Mouse (Mus musculus): ENCODE measurements around the gene Fhad1. TPM values are rescaled to one million over a fixed set of nuclear protein-coding genes. Genes with fewer than 3 reads are reported as not detected.

Gene Fhad1
- total RNA-seq, 2 experiments from 2014 or later, result not detected

- no peak for ATAC-seq (replicated peaks; ENCODE audit: low FRiP score, low TSS enrichment, poor library complexity, severe bottlenecking)
Observed at GRCm38 (mm10) chr4:141900421-141900820, 114.5 kb downstream of the Fhad1 start.

GRCm38 (mm10) chr4:141899936-141900335 lies 114.9 kb downstream of the Fhad1 start:
- no peak for ATAC-seq (replicated peaks; ENCODE audit: low FRiP score, low TSS enrichment, poor library complexity, severe bottlenecking)

- no peak for ATAC-seq (replicated peaks; ENCODE audit: low FRiP score, low TSS enrichment, poor library complexity, severe bottlenecking)
Observed at GRCm38 (mm10) chr4:141898905-141899304, 116.0 kb downstream of the Fhad1 start.

DNA sequence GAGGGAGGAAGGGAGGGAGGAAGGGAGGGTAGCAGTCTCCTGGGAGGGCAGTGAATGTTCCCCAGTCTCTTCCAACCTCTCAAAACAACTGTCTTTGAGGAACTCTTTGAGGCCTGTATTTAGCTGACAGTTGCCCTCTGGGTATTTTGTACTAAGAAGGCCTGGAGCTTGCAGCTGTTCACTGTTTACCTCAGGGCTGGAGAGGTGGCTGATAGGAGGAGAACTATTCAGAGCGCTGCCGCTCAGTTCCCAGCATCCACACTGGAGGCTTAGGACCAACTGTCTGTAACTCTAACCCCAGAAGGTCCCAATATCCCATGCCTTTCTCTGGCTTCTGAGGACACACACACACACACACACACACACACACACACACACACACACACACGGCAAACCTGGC lies 117.0 kb downstream of the Fhad1 start:
- ATAC-seq (replicated peaks; ENCODE audit: low FRiP score, low TSS enrichment, poor library complexity, severe bottlenecking), result no peak

GRCm38 (mm10) chr4:141897225-141897624 lies 117.7 kb downstream of the Fhad1 start:
- ATAC-seq (replicated peaks; ENCODE audit: low FRiP score, low TSS enrichment, poor library complexity, severe bottlenecking), result no peak

DNA sequence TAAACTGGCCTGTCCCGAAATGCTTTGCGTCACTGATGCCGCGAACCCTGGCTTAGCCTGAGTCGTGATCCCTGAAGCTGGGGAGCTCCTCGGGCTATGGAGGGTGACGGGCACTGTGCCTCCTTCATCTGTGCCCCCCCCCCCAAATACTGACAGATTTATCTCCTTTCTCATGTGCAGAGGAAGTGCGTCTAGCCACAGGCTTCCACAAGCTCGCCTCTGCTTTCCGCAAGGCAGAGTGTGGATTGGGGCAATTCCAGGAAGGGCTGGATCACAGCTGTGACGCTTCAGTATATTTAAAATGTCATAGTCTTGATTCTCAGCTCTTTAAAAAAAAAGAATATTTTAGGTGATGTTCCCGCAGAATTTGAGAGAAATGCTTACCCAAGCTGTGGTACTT lies 119.1 kb downstream of the Fhad1 start:
- ATAC-seq (replicated peaks; ENCODE audit: low FRiP score, low TSS enrichment, poor library complexity, severe bottlenecking), result no peak

- ATAC-seq (replicated peaks; ENCODE audit: low FRiP score, low TSS enrichment, poor library complexity, severe bottlenecking), result no peak
Observed at GRCm38 (mm10) chr4:141893157-141893784, 121.6 kb downstream of the Fhad1 start.

DNA sequence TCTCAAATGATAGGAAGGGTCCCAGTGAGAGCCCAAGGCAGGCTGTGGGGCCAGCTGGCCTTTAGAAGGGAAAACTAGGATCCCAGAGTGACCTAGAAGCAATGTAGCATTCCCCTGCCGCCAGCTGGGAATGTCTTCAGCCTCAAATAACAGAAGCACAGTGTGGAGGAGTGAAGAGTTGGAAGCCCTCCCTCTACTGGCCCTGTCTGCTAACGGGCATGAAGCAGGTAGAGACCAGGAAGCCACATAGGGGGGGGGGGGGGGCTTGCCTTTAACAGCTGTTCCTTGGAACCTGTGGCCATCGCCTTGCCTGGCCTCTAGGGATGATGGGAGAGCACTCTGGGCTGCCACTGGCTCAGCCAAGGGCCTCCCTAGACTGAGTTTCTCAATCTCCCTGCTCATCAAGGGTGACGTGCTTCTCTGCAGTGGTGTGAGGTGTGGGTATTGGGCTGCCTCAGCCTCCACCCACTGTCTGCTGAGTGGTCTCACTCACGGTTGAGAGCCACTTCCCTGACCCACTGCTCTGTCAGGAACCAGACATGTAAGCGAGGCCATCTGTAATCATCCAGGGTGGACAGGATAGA lies 128.4 kb downstream of the Fhad1 start:
- ATAC-seq (replicated peaks; ENCODE audit: low FRiP score, low TSS enrichment, poor library complexity, severe bottlenecking), result no peak

- ATAC-seq (replicated peaks; ENCODE audit: low FRiP score, low TSS enrichment, poor library complexity, severe bottlenecking), result no peak
Observed at GRCm38 (mm10) chr4:141885451-141885850, 129.4 kb downstream of the Fhad1 start.

DNA sequence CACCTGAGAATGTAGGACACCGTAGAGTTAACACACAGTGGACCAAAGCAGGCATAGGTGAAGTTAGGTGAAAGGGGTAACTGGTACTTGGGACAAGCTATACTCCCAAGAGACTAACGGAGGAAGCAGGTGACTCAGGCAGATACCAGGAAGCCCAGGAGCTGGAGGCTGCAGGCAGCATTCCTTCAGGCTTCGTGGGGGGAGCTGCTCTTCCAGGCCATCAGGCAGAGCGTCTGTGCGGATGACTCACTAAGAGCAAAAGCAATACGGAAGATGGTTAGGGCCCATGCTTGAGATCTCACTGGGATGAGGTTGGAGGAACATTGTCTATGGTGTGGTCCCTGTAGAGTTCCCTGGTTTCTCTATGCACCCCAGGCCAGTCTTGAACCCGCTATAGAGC lies 132.0 kb downstream of the Fhad1 start:
- no peak for ATAC-seq (replicated peaks; ENCODE audit: low FRiP score, low TSS enrichment, poor library complexity, severe bottlenecking)

GRCm38 (mm10) chr4:141881950-141882349 lies 132.9 kb downstream of the Fhad1 start:
- ATAC-seq (replicated peaks; ENCODE audit: low FRiP score, low TSS enrichment, poor library complexity, severe bottlenecking), result no peak

DNA sequence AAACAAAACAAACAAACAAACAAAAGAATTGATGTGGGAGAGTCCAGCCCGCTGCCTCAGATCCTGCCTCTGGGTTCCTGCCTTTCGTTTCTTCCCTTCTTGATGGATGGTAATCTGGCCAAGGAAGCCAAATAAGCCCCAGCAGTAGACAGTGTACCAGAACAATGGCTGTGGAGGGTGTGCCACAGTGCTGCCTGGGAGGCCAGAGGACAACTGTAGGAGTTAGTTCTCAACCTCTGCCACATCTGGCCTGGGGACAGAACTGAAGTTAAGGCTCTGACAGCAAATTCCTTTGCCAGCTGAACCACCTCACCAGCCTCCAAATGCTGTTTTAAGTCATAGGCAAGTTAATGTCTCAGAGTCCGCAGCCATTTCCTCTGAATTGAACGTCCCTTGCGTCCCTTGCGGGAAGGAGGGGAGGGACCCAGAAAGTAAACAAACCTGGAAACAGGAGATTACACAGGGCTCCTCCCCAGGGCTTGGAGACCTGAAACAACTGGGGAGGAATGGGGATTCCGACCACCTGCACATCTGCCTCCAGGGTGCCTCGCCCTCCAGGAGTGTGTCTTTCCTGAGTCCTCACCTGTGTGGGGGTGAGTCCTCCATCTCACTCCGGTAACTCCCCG lies 133.5 kb downstream of the Fhad1 start:
- ATAC-seq (replicated peaks; ENCODE audit: low FRiP score, low TSS enrichment, poor library complexity, severe bottlenecking), result no peak

- no peak for ATAC-seq (replicated peaks; ENCODE audit: low FRiP score, low TSS enrichment, poor library complexity, severe bottlenecking)
Observed at GRCm38 (mm10) chr4:141879875-141880274, 135.0 kb downstream of the Fhad1 start.

DNA sequence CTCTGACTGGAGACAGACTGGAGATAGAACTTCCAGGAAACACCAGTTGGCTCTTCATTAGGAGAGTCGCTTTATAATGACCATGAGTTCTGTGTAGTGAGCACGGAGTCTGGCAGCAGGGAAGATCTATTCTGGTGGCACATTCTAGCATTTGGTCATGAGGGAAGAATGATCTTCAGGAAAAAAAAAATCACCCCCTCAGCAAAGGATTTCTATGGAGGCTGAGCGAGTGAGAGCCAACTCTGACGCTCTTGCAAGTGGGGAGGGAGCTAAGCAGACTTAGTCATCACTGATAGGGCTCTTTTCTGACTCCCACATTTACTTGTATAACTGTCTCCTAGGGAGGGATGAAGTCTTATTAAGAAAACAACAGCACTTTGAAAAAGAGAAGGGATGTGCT lies 135.8 kb downstream of the Fhad1 start:
- no peak for ATAC-seq (replicated peaks; ENCODE audit: low FRiP score, low TSS enrichment, poor library complexity, severe bottlenecking)

- ATAC-seq (replicated peaks; ENCODE audit: low FRiP score, low TSS enrichment, poor library complexity, severe bottlenecking), result no peak
Observed at GRCm38 (mm10) chr4:141878621-141879020, 136.3 kb downstream of the Fhad1 start.

DNA sequence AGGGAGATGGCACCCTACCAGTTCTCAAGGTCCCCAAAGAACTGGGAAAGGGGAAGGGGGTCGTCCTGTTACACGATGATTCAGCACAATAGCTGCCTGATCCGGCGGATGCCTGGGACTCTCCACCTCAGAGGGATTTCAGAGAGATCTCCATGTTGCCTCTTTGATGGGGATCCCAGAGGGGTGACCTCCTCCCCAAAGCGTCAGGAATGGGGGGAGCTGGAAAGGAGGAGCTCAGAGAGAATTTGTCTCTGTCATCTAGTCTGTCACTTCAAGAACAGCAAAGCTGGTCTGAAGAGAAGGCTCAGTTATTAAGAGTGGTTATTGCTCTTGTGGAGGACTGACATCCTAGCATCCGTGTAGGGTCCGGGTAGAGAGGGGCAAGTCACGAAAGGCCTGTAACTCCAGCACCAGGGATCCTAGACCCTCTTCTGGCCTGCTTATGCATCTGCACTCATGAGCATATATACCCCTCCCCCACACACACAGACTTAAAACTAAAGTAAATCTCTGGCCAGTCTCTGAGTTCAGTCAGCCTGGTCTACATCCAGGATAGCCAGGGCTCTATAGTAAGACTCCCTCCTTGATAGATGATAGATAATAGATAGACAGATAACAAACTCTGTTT lies 139.3 kb downstream of the Fhad1 start:
- 0 out of 2 replicates have a peak, but pooled peaks have one; percentile 10 for ATAC-seq (replicated peaks; ENCODE audit: low FRiP score, low TSS enrichment, poor library complexity, severe bottlenecking)

GRCm38 (mm10) chr4:141874601-141875460 lies 140.1 kb downstream of the Fhad1 start, which contains the start of gene Efhd2:
TSS of gene Efhd2 (minus strand) at chr4:141874920.
- ATAC-seq (replicated peaks; ENCODE audit: low FRiP score, low TSS enrichment, poor library complexity, severe bottlenecking), result peak; percentile 90

DNA sequence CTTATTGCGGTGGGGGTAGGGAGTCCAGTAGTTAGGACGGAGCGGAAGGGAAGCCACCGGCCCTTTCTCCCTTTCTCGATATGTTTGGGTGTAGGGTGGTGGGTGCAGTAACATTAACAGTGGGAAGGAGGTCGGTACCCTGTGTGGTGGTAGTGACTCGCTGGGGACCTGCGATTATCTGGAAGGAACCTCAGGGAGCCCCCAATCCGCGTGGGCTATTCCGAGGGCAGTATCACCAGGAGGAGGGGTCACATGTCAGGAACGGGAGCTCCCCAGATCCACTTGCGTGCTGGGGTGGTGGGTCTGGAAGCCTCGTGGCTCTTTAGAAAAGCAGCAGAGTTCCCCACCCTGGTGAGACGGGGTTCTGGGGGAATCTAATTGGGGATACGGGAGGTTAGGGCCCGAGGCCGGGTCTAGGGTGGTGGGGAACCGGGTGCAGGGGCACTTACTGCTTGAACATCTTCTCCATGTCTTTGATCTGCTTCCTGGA lies 140.7 kb downstream of the Fhad1 start:
- no peak; the same call in 1 of the 2 replicates for ATAC-seq (replicated peaks; ENCODE audit: low FRiP score, low TSS enrichment, poor library complexity, severe bottlenecking)

DNA sequence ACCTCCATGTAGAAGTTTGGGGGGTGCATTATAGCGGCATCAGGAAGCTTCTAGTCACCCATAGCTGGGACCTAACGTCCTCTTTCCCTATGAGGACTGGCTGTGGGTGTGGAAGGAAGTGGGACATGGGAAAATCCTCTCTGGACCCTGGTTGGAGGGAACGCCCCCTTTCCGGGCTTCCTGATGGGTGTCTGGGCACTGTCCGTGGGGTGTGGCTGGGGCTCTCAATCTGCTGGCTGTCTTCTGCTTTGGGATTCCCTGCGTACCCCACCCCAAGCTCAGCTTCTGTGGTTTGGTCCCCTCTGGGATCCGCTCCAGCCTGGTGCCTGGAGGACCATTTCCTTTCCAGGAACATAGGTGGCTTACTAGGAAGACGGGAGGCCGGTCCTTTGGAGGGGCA lies 141.9 kb downstream of the Fhad1 start:
- ATAC-seq (replicated peaks; ENCODE audit: low FRiP score, low TSS enrichment, poor library complexity, severe bottlenecking), result no peak
